Mouse (Mus musculus) adrenal gland, postnatal 4 days (tissue): ENCODE measurements around the gene Ankrd31. TPM values are rescaled to one million over a fixed set of nuclear protein-coding genes. Genes with fewer than 3 reads are reported as not detected.
"Not testable (repeated sequence)": the region's sequence is repeated elsewhere in the genome, so short reads cannot be mapped to it uniquely, and the experiment has no call there.

Experiments used
- DNase-seq, 2 experiments: peaks; one replicate each; pipeline ENCODE4 v3.0.0; 2021 to 2022; ENCODE audit warnings: low spot score in 2 of 2, mixed read lengths in 2 of 2
- total RNA-seq, 2 experiments: library from RNA; stranded (reverse); gene quantifications; 2 replicates each; pipeline ENCODE4 v1.2.3; 2021

Ankrd31 gene
- total RNA-seq, 2 experiments from 2014 or later = 0.08 to 0.11 TPM

DNA sequence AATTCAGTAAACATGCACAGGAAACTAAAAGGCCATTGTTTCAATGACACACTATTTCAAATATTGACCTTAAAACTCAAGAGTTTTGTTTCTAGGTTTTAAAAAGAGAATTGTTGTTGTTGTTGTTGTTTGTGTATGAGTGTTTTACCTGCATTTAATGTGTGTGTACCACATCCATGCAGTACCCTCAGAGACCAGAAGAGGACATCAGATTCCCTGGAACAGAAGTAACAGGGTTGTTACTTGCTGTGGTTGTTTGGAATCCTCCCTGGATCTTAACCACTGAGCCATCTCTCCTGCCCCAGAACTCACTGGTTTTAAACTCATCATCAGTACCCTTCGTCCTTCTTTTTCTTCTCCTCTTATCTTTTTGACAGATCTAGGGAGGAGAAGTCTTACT lies 105.2 kb downstream of the Ankrd31 start:
- no peak for DNase-seq

GRCm38 (mm10) chr13:96855191-96855590 lies 107.1 kb downstream of the Ankrd31 start:
- DNase-seq = peak; percentile 14 to 47

GRCm38 (mm10) chr13:96859161-96859560 lies 111.1 kb downstream of the Ankrd31 start:
- no peak for DNase-seq

DNA sequence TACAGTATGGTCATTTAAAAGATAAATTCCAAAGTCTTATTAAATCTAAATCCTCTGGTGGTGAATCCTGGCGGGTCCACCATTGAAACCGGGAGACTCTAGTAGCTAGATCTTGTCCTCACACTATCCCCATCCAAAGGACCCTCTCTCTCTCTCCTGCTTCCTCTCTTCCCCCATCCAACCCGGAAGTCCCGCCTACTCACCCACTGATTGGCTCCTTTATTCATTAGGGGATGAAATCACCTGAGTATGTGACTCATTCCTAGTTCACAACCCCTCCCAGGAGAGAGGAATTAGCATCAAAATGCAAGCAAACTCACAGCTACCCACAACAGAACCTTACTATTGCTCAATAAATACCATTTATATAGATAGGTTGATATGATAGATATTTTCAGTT lies 122.7 kb downstream of the Ankrd31 start:
- DNase-seq = no peak

GRCm38 (mm10) chr13:96874071-96874470 lies 126.0 kb downstream of the Ankrd31 start:
- DNase-seq = no peak

DNA sequence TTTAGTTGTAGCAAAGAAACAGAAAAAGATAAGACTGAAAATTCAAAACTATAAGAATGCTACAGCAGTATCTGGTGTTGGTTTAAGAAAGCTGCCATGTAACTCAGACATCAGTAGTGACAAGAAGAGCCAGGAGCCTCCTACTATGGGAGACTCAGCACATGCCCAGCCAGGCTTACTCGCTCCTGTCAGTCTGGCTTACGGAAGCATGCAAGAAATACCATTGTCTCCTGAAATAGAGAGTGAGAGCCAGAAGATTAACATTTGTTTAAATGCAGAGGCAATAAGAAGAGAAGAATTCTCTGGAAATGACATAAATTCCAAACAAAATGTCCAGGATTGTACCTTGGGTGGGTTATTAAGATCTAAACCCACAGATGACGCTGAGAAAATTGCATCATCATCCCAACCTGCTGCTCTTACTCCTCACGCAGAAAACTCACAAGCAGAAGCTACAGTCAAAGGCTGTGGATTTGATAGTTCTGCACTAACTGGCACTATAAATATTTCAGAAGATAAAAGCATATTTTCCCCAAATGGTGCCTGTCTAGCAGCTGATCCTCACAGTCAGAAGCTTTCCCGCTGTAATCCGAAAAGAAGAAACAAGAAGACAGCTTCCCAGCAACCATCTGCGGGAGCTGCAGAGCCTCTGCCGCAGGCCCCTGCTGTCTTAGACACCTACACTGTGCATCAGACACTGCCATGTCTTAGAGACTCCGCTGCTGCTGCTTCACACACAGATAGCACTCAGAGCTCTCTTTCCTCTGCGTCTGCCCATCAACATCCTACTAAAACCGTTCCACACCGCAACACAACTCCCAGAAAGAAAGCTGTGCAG lies 130.4 kb downstream of the Ankrd31 start:
- no peak for DNase-seq

GRCm38 (mm10) chr13:96884534-96884933 lies 136.5 kb downstream of the Ankrd31 start:
- DNase-seq = no peak

DNA sequence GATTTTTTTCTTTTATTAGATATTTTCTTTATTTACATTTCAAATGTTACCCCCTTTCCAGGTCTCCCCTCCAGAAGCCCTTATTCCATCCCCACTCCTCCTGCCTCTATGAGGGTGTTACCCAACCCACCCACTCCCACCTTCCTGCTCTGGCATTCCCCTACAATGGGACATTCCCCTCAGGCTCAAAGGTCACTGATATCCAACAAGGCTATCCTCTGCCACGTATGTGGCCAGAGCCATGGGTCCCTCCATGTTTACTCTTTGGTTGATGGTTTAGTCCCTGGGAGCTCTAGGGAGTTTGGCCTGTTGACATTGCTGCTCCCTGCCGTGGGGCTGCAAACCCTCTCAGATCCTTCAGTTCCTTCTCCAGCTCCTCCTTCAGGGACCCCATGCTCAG lies 141.9 kb downstream of the Ankrd31 start:
- no peak for DNase-seq

DNA sequence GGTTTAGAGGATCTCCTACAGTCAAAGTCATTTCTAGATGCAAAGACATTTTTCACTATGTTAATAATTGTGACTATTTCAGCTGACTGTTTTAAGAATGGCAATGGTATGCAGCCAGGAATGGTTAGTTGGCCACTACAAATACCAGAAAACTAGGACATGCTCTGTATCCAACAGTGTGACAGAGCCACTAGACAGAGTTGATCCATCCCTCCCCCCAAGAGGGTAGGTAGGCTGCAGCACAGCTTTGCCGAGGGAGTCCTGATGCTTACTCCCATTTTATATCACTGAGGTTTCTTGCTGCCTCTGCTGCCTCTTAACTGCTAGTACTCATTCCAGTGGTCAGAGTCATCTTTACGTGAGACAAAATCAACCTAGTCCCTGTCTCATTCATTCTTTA lies 147.1 kb downstream of the Ankrd31 start:
- no peak for DNase-seq

- no peak for DNase-seq
These were observed 158.6 kb downstream of the Ankrd31 start for GRCm38 (mm10) chr13:96906717-96907116.

- no peak for DNase-seq
These were observed 163.1 kb downstream of the Ankrd31 start for GRCm38 (mm10) chr13:96911202-96911601.

GRCm38 (mm10) chr13:96923134-96923533 lies 175.1 kb downstream of the Ankrd31 start:
- DNase-seq = not testable (repeated sequence)

DNA sequence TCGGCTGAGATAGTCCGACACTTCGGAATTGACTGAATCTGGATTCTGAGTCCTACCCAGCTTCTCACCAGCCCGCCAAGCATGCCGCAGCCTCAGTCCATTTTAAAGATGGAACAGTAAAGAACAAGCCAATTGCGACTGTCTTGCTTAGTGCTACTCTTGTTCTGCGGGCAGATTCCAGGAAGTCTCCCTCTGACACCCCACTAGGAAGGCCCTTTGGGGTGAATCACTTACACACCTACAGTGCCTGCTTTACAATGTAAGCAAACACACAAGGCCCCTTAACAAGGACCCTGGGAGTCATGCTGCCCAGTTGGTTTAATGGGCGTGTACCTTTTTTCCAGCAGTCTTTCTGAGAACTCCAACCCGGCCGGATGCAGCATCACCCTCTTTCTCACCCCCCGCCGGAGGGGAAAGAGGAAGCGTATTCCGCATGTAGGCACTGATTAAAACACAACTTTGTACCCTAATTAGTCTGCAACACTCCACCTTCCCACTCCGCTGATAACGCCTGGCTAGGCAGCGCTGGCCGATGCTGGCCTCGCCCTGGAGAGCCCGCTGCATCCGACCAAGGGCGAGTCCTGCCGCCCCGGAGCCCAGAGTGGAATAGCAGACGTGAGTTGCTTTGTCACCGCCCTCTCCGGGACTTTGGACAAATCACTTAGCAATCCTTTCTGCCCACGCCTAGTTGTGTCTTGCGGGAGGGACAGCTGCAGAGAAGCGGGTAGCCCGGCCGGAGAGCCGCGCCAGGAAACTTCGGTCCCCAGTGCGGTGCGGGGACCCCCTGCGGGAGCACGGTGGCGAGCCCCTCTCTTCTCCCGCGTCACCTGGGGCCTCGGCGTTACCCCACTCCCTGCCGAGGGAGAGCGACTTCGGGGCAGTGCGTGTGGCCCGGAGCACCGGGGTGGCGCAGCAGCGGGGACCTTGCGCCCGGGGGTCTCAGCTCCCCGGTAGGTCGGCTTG lies 176.2 kb downstream of the Ankrd31 start, which contains the start of gene Gcnt4:
TSS of gene Gcnt4 (plus strand) at position 691 of the 963 bp plus-strand sequence.
- peak; percentile 17 to 40 for DNase-seq

- no peak for DNase-seq
These were observed 177.1 kb downstream of the Ankrd31 start for GRCm38 (mm10) chr13:96924985-96925745.

- no peak for DNase-seq
These were observed 178.1 kb downstream of the Ankrd31 start for GRCm38 (mm10) chr13:96925991-96926725.

DNA sequence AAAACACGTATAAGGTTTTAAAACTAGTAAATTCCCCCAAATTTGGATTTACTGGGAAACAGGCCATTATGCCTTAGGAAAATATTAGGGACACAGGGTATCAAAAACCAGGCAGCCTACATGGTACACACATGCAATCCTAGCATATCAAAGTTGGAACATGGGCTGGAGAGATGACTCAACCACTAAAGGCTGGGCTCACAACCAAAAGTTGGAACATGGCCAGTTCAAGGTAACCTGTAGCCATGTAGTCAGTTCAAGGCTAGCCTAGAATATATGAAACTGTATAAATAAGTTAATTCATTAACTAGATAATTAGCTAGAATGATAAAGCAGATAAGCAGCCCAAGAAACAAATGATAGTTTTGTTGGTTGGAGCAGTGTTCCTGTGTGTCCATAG lies 179.7 kb downstream of the Ankrd31 start:
- no peak for DNase-seq

- no peak for DNase-seq
These were observed 180.5 kb downstream of the Ankrd31 start for GRCm38 (mm10) chr13:96928432-96929039.

GRCm38 (mm10) chr13:96932745-96933144 lies 184.7 kb downstream of the Ankrd31 start:
- no peak for DNase-seq

DNA sequence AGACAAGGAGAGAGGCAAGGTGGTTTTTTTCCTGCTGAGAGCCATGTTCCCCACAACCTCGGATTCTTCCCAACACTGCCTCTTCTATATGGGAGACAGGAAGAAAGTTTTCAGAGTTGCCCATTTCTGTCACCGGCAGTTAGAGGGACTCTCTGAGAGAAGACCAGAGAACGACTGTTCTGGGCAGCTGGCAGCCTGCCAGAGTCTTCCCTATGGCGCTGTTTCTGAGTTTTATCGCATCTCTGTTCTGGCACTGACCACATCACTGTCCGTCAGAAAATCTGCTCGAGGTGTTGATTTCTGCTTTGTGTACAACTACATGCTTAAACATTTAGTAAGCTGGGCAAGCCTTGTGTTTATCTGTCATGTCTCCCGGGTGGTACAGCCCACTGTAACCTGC lies 185.3 kb downstream of the Ankrd31 start:
- no peak for DNase-seq
